Mouse (Mus musculus): ENCODE results near the gene Gnl2. TPM values are rescaled to one million over a fixed set of nuclear protein-coding genes. Genes with fewer than 3 reads are reported as not detected.

Gene Gnl2
- polyA plus RNA-seq, 1 experiment from 2014 or later, result 88.5 TPM

- no peak for ATAC-seq (ENCODE audit: insufficient read depth, low FRiP score, low TSS enrichment)
- Histone ChIP-seq H3K27ac (ENCODE audit: low read depth, low read length) (no peak overlapping the region), H3K4me1 (ENCODE audit: control insufficient read depth, insufficient read depth, low read length) (no peaks in the 10 kb centered on the region), H3K4me3 (ENCODE audit: low read depth, low read length) (no peak overlapping the region), H3K9me3 (ENCODE audit: control insufficient read depth, low read length) (no peaks in the 10 kb centered on the region), H3K9ac (ENCODE audit: low read length) (no peak overlapping the region), H3K4me2 (ENCODE audit: low read depth) (no peak overlapping the region), H3K36me3 (ENCODE audit: control insufficient read depth, insufficient read depth, low read length) (no peaks in the 10 kb centered on the region), H3K27me3 (ENCODE audit: control insufficient read depth, insufficient read depth, low read length) (no peaks in the 10 kb centered on the region)
- 33% methylated on average over 11 of the region's 11 CpGs for WGBS
- DNase-seq (ENCODE audit: low spot score), result peak; percentile 21
These were observed 4.6 kb downstream of the Gnl2 start for GRCm38 (mm10) chr4:125020780-125021538.

DNA sequence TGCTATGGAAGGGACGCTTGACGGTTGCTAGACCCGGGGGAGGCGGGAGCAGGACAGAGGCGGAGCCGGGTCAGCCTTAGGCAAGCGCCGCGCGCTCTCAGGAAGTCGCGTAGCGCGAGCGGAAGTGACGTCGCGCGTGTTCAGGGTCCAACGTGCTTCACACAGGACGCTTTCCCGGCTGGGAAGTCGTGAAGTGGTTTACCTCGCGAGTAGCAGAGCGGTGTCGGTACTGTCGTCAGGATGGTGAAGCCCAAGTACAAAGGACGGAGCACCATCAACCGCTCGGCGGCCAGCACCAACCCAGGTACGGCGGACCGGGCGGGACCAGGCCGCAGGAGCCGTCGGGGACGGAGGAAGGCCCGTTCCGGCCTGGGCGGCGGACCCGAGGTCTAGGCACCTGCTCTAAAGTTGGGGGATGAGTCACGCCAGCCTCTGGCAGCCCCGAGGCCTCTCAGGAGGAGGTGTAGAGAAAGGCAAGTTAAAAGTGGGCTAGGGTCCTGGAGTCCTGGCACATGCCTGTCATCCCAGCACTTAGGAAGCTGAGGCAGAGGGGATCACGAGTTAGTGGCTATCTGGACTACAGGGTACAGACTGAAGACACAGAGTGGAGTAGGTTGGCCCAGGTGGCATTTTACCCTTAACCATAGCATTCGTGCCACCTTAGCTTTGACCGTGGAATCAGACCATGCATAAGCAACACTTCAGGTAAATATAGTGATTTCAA, 13.7 kb downstream of the Gnl2 start:
- under 1% methylated on average over 50 of the region's 50 CpGs for WGBS
- Histone ChIP-seq H3K36me3 (ENCODE audit: control insufficient read depth, insufficient read depth, low read length) (peaks cover 2% of the 10 kb centered on the region), H3K27me3 (ENCODE audit: control insufficient read depth, insufficient read depth, low read length) (no peaks in the 10 kb centered on the region), H3K9me3 (ENCODE audit: control insufficient read depth, low read length) (no peaks in the 10 kb centered on the region), H3K27ac (ENCODE audit: low read depth, low read length) (no peak overlapping the region), H3K4me2 (ENCODE audit: low read depth) (peak overlapping the region; percentile 94), H3K4me3 (ENCODE audit: low read depth, low read length) (peak overlapping the region; percentile 92), H3K9ac (ENCODE audit: low read length) (peak overlapping the region; percentile 77), H3K4me1 (ENCODE audit: control insufficient read depth, insufficient read depth, low read length) (peaks cover 5% of the 10 kb centered on the region; the same call in 1 of the 2 replicates)
- DNase-seq (ENCODE audit: low spot score) (peak; percentile 96), ATAC-seq (ENCODE audit: insufficient read depth, low FRiP score, low TSS enrichment) (peak; percentile 97)

GRCm38 (mm10) chr4:125034341-125034740, 18.0 kb downstream of the Gnl2 start:
- H3K27ac ChIP-seq (ENCODE audit: low read depth, low read length), result no peak overlapping the region
- WGBS, result 95% methylated on average over 4 of the region's 4 CpGs
- no peaks in the 10 kb centered on the region for H3K9me3 ChIP-seq (ENCODE audit: control insufficient read depth, low read length)
- H3K4me2 ChIP-seq (ENCODE audit: low read depth), result no peak overlapping the region
- H3K27me3 ChIP-seq (ENCODE audit: control insufficient read depth, insufficient read depth, low read length), result no peaks in the 10 kb centered on the region
- peaks cover 5% of the 10 kb centered on the region; the same call in 1 of the 2 replicates for H3K4me1 ChIP-seq (ENCODE audit: control insufficient read depth, insufficient read depth, low read length)
- H3K36me3 ChIP-seq (ENCODE audit: control insufficient read depth, insufficient read depth, low read length), result peaks cover 12% of the 10 kb centered on the region
- DNase-seq (ENCODE audit: low spot score) (no peak), ATAC-seq (ENCODE audit: insufficient read depth, low FRiP score, low TSS enrichment) (no peak)
- H3K9ac ChIP-seq (ENCODE audit: low read length), result no peak overlapping the region
- no peak overlapping the region for H3K4me3 ChIP-seq (ENCODE audit: low read depth, low read length)

DNA sequence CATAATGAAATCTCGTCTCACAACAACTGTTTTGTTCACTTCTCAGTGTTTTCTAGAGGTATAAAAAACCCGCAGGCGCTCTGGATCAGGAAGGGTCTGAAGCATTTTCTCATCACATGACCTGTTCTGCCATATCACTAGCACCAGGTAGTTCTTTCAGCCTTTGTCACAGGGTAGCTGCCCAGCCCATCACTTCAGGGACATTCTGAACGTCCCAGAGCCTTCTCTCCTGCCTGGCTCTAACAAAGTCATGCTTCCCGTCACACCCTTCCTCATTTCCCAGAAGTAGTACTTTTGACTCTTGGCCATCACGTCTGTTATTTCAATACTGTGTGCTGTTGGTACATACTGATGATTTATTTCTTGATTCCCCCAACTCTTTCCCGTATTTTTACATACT, 28.1 kb downstream of the Gnl2 start:
- H3K4me1 ChIP-seq (ENCODE audit: control insufficient read depth, insufficient read depth, low read length), result no peaks in the 10 kb centered on the region
- H3K4me3 ChIP-seq (ENCODE audit: low read depth, low read length), result no peak overlapping the region
- no peaks in the 10 kb centered on the region for H3K27me3 ChIP-seq (ENCODE audit: control insufficient read depth, insufficient read depth, low read length)
- H3K9me3 ChIP-seq (ENCODE audit: control insufficient read depth, low read length), result no peaks in the 10 kb centered on the region
- no peak overlapping the region for H3K4me2 ChIP-seq (ENCODE audit: low read depth)
- no peak for ATAC-seq (ENCODE audit: insufficient read depth, low FRiP score, low TSS enrichment)
- no peak for DNase-seq (ENCODE audit: low spot score)
- H3K36me3 ChIP-seq (ENCODE audit: control insufficient read depth, insufficient read depth, low read length), result peaks cover 26% of the 10 kb centered on the region
- H3K9ac ChIP-seq (ENCODE audit: low read length), result no peak overlapping the region
- H3K27ac ChIP-seq (ENCODE audit: low read depth, low read length), result no peak overlapping the region
- WGBS, result 93% methylated on average over 7 of the region's 7 CpGs

DNA sequence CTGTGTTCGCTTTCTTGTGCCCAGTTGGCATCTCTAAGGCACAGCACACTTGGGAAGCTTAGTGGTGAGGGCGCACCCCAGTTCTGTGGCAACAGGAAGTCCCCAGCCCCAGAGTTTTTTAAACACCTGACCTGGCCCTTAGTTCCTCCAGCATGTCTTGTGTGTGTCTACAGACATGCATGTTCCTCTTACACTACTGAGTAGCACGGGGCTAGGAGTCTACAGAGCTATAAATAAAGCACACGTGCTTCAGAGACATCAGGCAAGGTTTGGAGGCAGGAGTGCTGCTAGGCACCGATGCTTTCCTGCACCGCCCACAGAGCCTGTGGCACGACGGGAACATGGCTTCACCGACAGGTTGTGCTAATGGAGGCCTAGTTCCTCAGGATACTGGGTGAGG, 39.0 kb downstream of the Gnl2 start:
- WGBS, result 92% methylated on average over 9 of the region's 9 CpGs
- Histone ChIP-seq H3K9ac (ENCODE audit: low read length) (no peak overlapping the region), H3K36me3 (ENCODE audit: control insufficient read depth, insufficient read depth, low read length) (peaks cover 11% of the 10 kb centered on the region)

DNA sequence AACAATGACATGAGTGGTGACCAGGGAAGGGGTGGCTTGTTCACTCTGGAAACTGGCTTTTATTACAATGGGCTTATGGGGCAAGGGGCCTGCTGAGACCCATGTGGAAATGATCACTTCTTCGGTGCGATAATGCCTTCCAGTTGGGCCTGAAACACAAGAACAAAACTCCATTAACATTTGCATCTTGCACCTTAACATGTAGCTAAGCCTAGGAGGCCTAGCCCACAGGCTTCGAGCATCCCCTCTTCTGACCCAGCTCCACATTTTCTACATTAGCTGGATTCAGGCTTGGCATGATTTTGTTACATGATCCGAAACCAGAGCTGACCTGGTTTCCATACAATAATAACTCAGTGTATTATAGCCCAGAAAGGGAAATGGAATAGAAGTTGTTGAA, 40.1 kb downstream of the Gnl2 start:
- Histone ChIP-seq H3K4me2 (ENCODE audit: low read depth) (no peak overlapping the region), H3K27ac (ENCODE audit: low read depth, low read length) (no peak overlapping the region)
- no peak for ATAC-seq (ENCODE audit: insufficient read depth, low FRiP score, low TSS enrichment)

More for the DNA sequence above, 39.0 kb downstream of the Gnl2 start:
- H3K4me2 ChIP-seq (ENCODE audit: low read depth), result no peak overlapping the region
- no peaks in the 10 kb centered on the region for H3K9me3 ChIP-seq (ENCODE audit: control insufficient read depth, low read length)
- ATAC-seq (ENCODE audit: insufficient read depth, low FRiP score, low TSS enrichment) (no peak), DNase-seq (ENCODE audit: low spot score) (no peak)
- no peaks in the 10 kb centered on the region; the same call in 1 of the 2 replicates for H3K4me1 ChIP-seq (ENCODE audit: control insufficient read depth, insufficient read depth, low read length)
- H3K4me3 ChIP-seq (ENCODE audit: low read depth, low read length), result no peak overlapping the region
- no peak overlapping the region for H3K27ac ChIP-seq (ENCODE audit: low read depth, low read length)
- no peaks in the 10 kb centered on the region for H3K27me3 ChIP-seq (ENCODE audit: control insufficient read depth, insufficient read depth, low read length)

DNA sequence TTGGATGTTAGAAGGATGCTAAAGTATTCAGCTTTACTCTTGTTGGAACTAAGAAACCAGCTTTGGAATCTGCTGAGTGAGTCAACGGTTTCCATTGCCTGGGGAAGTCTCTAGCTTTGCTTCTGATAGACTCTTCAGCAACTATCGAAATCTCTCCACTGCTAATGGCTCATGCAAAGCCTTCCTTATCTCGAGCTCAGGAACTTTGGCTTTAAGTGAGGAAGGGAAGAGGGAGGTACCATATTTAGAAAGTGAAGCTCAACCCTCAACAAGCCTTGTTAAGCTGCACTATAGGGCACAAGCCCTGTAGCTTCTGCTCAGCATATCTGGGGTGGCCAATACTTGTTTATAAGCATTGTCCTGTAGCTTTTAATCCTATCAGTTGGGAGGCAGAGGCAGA, 40.9 kb downstream of the Gnl2 start:
- Histone ChIP-seq H3K4me1 (ENCODE audit: control insufficient read depth, insufficient read depth, low read length) (no peaks in the 10 kb centered on the region; the same call in 1 of the 2 replicates), H3K9ac (ENCODE audit: low read length) (no peak overlapping the region), H3K4me2 (ENCODE audit: low read depth) (no peak overlapping the region), H3K4me3 (ENCODE audit: low read depth, low read length) (no peak overlapping the region), H3K27me3 (ENCODE audit: control insufficient read depth, insufficient read depth, low read length) (no peaks in the 10 kb centered on the region), H3K36me3 (ENCODE audit: control insufficient read depth, insufficient read depth, low read length) (peaks cover 9% of the 10 kb centered on the region), H3K27ac (ENCODE audit: low read depth, low read length) (no peak overlapping the region), H3K9me3 (ENCODE audit: control insufficient read depth, low read length) (no peaks in the 10 kb centered on the region)
- ATAC-seq (ENCODE audit: insufficient read depth, low FRiP score, low TSS enrichment) (no peak), DNase-seq (ENCODE audit: low spot score) (no peak)
- 57% methylated on average over 3 of the region's 3 CpGs for WGBS

More for the DNA sequence above, 40.1 kb downstream of the Gnl2 start:
- no peak overlapping the region for H3K4me3 ChIP-seq (ENCODE audit: low read depth, low read length)
- peaks cover 10% of the 10 kb centered on the region for H3K36me3 ChIP-seq (ENCODE audit: control insufficient read depth, insufficient read depth, low read length)
- no peaks in the 10 kb centered on the region; the same call in 1 of the 2 replicates for H3K4me1 ChIP-seq (ENCODE audit: control insufficient read depth, insufficient read depth, low read length)
- 79% methylated on average over 4 of the region's 4 CpGs for WGBS
- no peaks in the 10 kb centered on the region for H3K9me3 ChIP-seq (ENCODE audit: control insufficient read depth, low read length)
- no peak for DNase-seq (ENCODE audit: low spot score)
- H3K9ac ChIP-seq (ENCODE audit: low read length), result no peak overlapping the region
- H3K27me3 ChIP-seq (ENCODE audit: control insufficient read depth, insufficient read depth, low read length), result no peaks in the 10 kb centered on the region

GRCm38 (mm10) chr4:125058033-125058432, 41.6 kb downstream of the Gnl2 start:
- Histone ChIP-seq H3K4me3 (ENCODE audit: low read depth, low read length) (no peak overlapping the region), H3K9ac (ENCODE audit: low read length) (no peak overlapping the region)
- no peak for ATAC-seq (ENCODE audit: insufficient read depth, low FRiP score, low TSS enrichment)

More at GRCm38 (mm10) chr4:125058033-125058432, 41.6 kb downstream of the Gnl2 start:
- WGBS, result 57% methylated on average over 5 of the region's 5 CpGs
- Histone ChIP-seq H3K36me3 (ENCODE audit: control insufficient read depth, insufficient read depth, low read length) (peaks cover 5% of the 10 kb centered on the region), H3K9me3 (ENCODE audit: control insufficient read depth, low read length) (no peaks in the 10 kb centered on the region), H3K27ac (ENCODE audit: low read depth, low read length) (no peak overlapping the region), H3K4me1 (ENCODE audit: control insufficient read depth, insufficient read depth, low read length) (no peaks in the 10 kb centered on the region; the same call in 1 of the 2 replicates), H3K27me3 (ENCODE audit: control insufficient read depth, insufficient read depth, low read length) (no peaks in the 10 kb centered on the region), H3K4me2 (ENCODE audit: low read depth) (no peak overlapping the region)
- no peak for DNase-seq (ENCODE audit: low spot score)

All from neural tube, embryonic 11.5 days (tissue).